In the genomic region with DNA sequence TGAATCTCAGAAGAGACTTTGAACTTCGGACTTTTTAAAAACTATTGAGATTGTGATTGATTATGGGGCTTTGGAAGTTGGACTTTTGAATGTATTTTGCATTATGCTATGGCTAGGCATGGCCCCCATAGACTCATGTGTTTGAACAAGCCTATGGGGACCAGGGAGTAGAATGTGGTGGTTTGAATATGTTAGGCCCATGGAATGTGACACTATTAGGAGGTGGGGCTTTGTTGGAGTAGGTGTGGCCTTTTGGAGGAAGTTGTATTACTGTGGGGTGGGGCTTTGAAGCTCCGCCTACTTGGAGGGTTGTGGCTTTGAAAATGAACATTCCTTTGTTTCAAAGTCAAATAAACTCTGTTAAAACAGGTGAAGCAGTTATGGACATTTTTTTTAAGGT, we compare ENCODE assay signal across 20 mouse cellular contexts.
"Had no signal": no experiment of that assay in that cellular context is flagged by ENCODE, and none has a peak within 500 bp of the region (broad histone marks: within the 10 kb centered on the region; RNA-seq: fewer than 3 reads in every experiment).

No protein-coding gene starts in this region.

- H3K4me2 ChIP-seq: intestine, embryonic 15.5 days; kidney, embryonic 15.5 days; liver, embryonic 13.5 days; midbrain, embryonic 12.5 days; midbrain, embryonic 15.5 days; neural tube, embryonic 12.5 days; neural tube, embryonic 15.5 days; stomach, embryonic 15.5 days had no signal

- H3K9ac ChIP-seq: intestine, embryonic 15.5 days; kidney, embryonic 15.5 days; liver, embryonic 13.5 days; midbrain, embryonic 12.5 days; midbrain, embryonic 15.5 days; neural tube, embryonic 12.5 days; neural tube, embryonic 15.5 days; stomach, embryonic 15.5 days had no signal

- ATAC-seq: intestine, embryonic 15.5 days; midbrain, embryonic 15.5 days had no signal

- H3K4me1 ChIP-seq: intestine, embryonic 15.5 days; kidney, embryonic 15.5 days; liver, embryonic 13.5 days; neural tube, embryonic 12.5 days; stomach, embryonic 15.5 days had no signal

- DNase-seq: kidney, adult 11 months; kidney, adult 8-10 months; kidney, postnatal 10 days; kidney, postnatal 36 days; layer of hippocampus, postnatal 36 days; liver, embryonic 13.5 days; right cerebral cortex, adult 18-20 months; right cerebral cortex, postnatal 14 days; right cerebral cortex, postnatal 4 days; spleen, adult 18-20 months; thymus, postnatal 25 days had no signal

- H3K27me3 ChIP-seq: intestine, embryonic 15.5 days; kidney, embryonic 15.5 days; liver, embryonic 13.5 days; midbrain, embryonic 12.5 days; midbrain, embryonic 15.5 days; neural tube, embryonic 12.5 days; neural tube, embryonic 15.5 days; stomach, embryonic 15.5 days had no signal

- H3K9me3 ChIP-seq: intestine, embryonic 15.5 days; kidney, embryonic 15.5 days; liver, embryonic 13.5 days; midbrain, embryonic 12.5 days; midbrain, embryonic 15.5 days; neural tube, embryonic 12.5 days; neural tube, embryonic 15.5 days; stomach, embryonic 15.5 days had no signal

- H3K36me3 ChIP-seq: intestine, embryonic 15.5 days; kidney, embryonic 15.5 days; liver, embryonic 13.5 days; midbrain, embryonic 12.5 days; midbrain, embryonic 15.5 days; neural tube, embryonic 12.5 days; neural tube, embryonic 15.5 days; stomach, embryonic 15.5 days had no signal

- H3K4me3 ChIP-seq: intestine, embryonic 15.5 days; kidney, embryonic 15.5 days; left cerebral cortex, adult 2 months; liver, embryonic 13.5 days; midbrain, embryonic 12.5 days; midbrain, embryonic 15.5 days; neural tube, embryonic 12.5 days; neural tube, embryonic 15.5 days; stomach, embryonic 15.5 days had no signal

- H3K27ac ChIP-seq: intestine, embryonic 15.5 days; kidney, embryonic 15.5 days; left cerebral cortex, adult 2 months; liver, embryonic 13.5 days; macrophage; midbrain, embryonic 12.5 days; midbrain, embryonic 15.5 days; neural tube, embryonic 12.5 days; neural tube, embryonic 15.5 days; stomach, embryonic 15.5 days had no signal
